Mouse (Mus musculus) CH12.LX (cell line): Measurements from ENCODE around the gene Chchd6.

Experiments used
- KAT2A ChIP-seq: IDR thresholded peaks from 2 replicates; pipeline ENCODE4 v1.6.1; 2012; ENCODE audit warnings: low read length, improper control_type of control experiment, inconsistent platforms; ENCODE audit not compliant: insufficient replicate concordance
- POLR2A ChIP-seq: IDR thresholded peaks from 2 replicates; pipeline ENCODE4 v1.6.1; 2011; ENCODE audit warnings: low read depth, mild to moderate bottlenecking, improper control_type of control experiment, low read length
- UBTF ChIP-seq: IDR thresholded peaks from 2 replicates; pipeline ENCODE4 v1.6.1; 2012; ENCODE audit warnings: low read depth, mild to moderate bottlenecking, inconsistent platforms, low read length, improper control_type of control experiment, moderate library complexity

DNA sequence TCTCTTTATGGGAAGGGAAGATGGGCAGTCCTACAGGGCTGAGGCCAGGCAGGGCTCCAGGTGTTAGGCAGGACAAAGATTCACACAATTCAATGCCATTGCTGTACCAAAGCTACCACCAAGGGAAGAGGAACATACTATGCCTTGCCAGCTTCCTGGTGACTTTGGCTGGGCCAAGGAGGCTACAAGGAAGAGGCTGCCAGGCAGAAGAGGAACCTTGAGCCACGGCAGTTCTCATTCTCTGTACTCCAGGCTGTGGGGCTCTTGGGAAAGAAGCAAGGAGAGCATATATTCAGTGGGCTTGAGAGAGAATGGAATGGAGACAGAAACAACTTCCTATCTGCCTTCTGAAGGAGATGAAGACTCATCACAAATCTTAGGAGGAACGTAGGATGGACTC lies 190.5 kb downstream of the Chchd6 start:
- TF ChIP-seq POLR2A (no peak), KAT2A (no peak), UBTF (no peak)
